Mouse (Mus musculus) megakaryocyte-erythroid progenitor cell, adult 5-6 weeks (primary cell): ENCODE measurements at regions not wholly inside any gene's neighbourhood (a gene's known extent, or its start where the extent isn't known, plus 50 kb on each side); places are given as distances from the start of the nearest gene placed in this dataset.

ENCODE experiments used
- ATAC-seq: replicated peaks from 2 replicates; pipeline ENCODE4 v1.8.0; 2016; ENCODE audit warnings: mild to moderate bottlenecking, inconsistent platforms; ENCODE audit not compliant: severe bottlenecking, poor library complexity, low FRiP score, low TSS enrichment

- ATAC-seq: no peak
Observed at GRCm38 (mm10) chr10:9227361-9227760, 341.5 kb upstream of the Sash1 start.

GRCm38 (mm10) chr10:9210646-9211045 is 324.8 kb upstream of the Sash1 start:
- ATAC-seq: no peak

GRCm38 (mm10) chr10:9204096-9204495 is 318.2 kb upstream of the Sash1 start:
- ATAC-seq: no peak

GRCm38 (mm10) chr10:9203323-9203722 is 317.5 kb upstream of the Sash1 start:
- ATAC-seq: no peak

GRCm38 (mm10) chr10:9202922-9203321 is 317.1 kb upstream of the Sash1 start:
- ATAC-seq: no peak

GRCm38 (mm10) chr10:9174997-9175396 is 289.1 kb upstream of the Sash1 start:
- ATAC-seq: no peak

- ATAC-seq: no peak
Observed at GRCm38 (mm10) chr10:9173509-9173908, 287.6 kb upstream of the Sash1 start.

- ATAC-seq: no peak
Observed at GRCm38 (mm10) chr10:9168725-9169124, 282.9 kb upstream of the Sash1 start.

- no peak for ATAC-seq
Observed at GRCm38 (mm10) chr10:9166017-9166416, 280.1 kb upstream of the Sash1 start.

- no peak for ATAC-seq
Observed at GRCm38 (mm10) chr10:9165598-9165997, 279.7 kb upstream of the Sash1 start.

GRCm38 (mm10) chr10:9164333-9164732 is 278.5 kb upstream of the Sash1 start:
- ATAC-seq: no peak

GRCm38 (mm10) chr10:9161597-9161996 is 275.7 kb upstream of the Sash1 start:
- no peak for ATAC-seq

- ATAC-seq: no peak
Observed at GRCm38 (mm10) chr10:9157299-9158215, 271.7 kb upstream of the Sash1 start.

GRCm38 (mm10) chr10:9136099-9136498 is 250.2 kb upstream of the Sash1 start:
- no peak for ATAC-seq

GRCm38 (mm10) chr10:9134293-9135021 is 248.6 kb upstream of the Sash1 start:
- no peak for ATAC-seq

GRCm38 (mm10) chr10:9130061-9130460 is 244.2 kb upstream of the Sash1 start:
- no peak for ATAC-seq

GRCm38 (mm10) chr10:9119249-9119648 is 233.4 kb upstream of the Sash1 start:
- no peak for ATAC-seq

GRCm38 (mm10) chr10:9117648-9118551 is 232.0 kb upstream of the Sash1 start:
- ATAC-seq: no peak

GRCm38 (mm10) chr10:9117134-9117533 is 231.3 kb upstream of the Sash1 start:
- no peak for ATAC-seq

GRCm38 (mm10) chr10:9113706-9114105 is 227.8 kb upstream of the Sash1 start:
- ATAC-seq: no peak
